Mouse (Mus musculus): ENCODE results near the gene 2410004B18Rik. TPM values are rescaled to one million over a fixed set of nuclear protein-coding genes. Genes with fewer than 3 reads are reported as not detected.

The 2410004B18Rik gene
- polyA plus RNA-seq, 1 experiment from 2014 or later: 50.7 TPM

DNA sequence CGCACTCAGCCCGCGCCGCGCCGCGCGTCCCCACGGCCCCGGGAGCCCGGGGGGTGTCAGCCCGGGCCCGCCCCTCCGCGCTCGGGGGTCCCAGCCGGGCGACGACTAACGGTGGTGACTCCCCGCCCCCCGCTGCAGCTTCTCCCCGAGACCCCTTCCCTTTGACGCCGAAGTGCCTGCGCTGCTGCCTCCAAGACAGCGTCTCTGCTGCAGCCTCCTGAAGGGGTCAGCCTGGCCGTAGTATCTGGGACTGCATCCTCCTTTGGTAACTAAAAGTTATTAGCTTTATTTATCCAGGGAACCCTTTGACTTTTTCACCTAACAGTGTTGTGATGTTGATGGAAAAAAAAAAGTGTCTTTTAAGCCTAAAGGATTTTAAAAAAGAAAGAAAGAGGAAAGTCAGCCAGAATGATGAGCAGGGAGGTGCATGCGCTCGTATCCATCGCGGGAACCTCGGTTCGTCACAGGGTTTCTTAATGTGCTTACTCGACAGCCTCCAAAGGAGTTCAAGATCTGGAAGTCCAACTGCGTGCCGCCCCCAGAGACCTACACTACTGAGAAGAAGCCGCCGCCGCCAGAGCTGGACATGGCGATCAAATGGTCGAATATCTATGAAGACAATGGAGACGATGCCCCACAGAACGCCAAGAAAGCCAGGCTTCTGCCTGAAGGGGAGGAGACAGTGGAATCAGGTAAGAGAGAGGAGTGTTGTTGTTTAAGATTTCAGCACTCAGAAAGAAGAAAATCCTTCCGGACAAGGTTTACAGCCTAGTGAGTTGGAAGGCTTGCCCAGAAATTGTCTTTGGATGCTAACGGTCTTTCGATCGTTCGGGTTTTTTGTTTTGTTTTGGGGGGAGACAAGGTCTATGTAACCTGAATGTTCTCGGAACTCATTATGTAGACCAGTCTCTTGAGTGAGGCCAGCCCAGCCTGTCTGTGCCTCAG, 863 bp downstream of the 2410004B18Rik start:
- H3K4me1 ChIP-seq: peaks cover 36% of the 10 kb centered on the region
- ATAC-seq (ENCODE audit: insufficient number of reproducible peaks, insufficient read depth, low FRiP score, low TSS enrichment, low read depth): no peak; the same call in 1 of the 2 replicates
- H3K4me3 ChIP-seq: peak overlapping the region; percentile 97
- no peaks in the 10 kb centered on the region for H3K27me3 ChIP-seq
- H3K4me2 ChIP-seq: peak overlapping the region; percentile 81
- peaks cover 38% of the 10 kb centered on the region for H3K36me3 ChIP-seq
- H3K9me3 ChIP-seq: no peaks in the 10 kb centered on the region
- peak overlapping the region; percentile 65 for H3K27ac ChIP-seq
- 20% methylated on average over 48 of the region's 50 CpGs for WGBS
- H3K9ac ChIP-seq: peak overlapping the region; percentile 96

GRCm38 (mm10) chr3:145939402-145939801, 1.6 kb downstream of the 2410004B18Rik start:
- Histone ChIP-seq H3K4me1 (peaks cover 36% of the 10 kb centered on the region), H3K9ac (peak overlapping the region; percentile 55), H3K27me3 (no peaks in the 10 kb centered on the region), H3K4me2 (peak overlapping the region; percentile 81), H3K9me3 (no peaks in the 10 kb centered on the region), H3K36me3 (peaks cover 43% of the 10 kb centered on the region), H3K4me3 (peak overlapping the region; percentile 97), H3K27ac (no peak overlapping the region)
- no peak for ATAC-seq (ENCODE audit: insufficient number of reproducible peaks, insufficient read depth, low FRiP score, low TSS enrichment, low read depth)
- WGBS: 84% methylated on average over 12 of the region's 12 CpGs

GRCm38 (mm10) chr3:145939971-145940370, 2.2 kb downstream of the 2410004B18Rik start:
- Histone ChIP-seq H3K4me3 (no peak overlapping the region), H3K9ac (peak overlapping the region; percentile 55; the same call in 1 of the 2 replicates), H3K4me2 (peak overlapping the region; percentile 81), H3K27ac (no peak overlapping the region), H3K4me1 (peaks cover 36% of the 10 kb centered on the region), H3K27me3 (no peaks in the 10 kb centered on the region), H3K36me3 (peaks cover 45% of the 10 kb centered on the region), H3K9me3 (no peaks in the 10 kb centered on the region)
- 91% methylated on average over 4 of the region's 4 CpGs for WGBS
- ATAC-seq (ENCODE audit: insufficient number of reproducible peaks, insufficient read depth, low FRiP score, low TSS enrichment, low read depth): no peak

DNA sequence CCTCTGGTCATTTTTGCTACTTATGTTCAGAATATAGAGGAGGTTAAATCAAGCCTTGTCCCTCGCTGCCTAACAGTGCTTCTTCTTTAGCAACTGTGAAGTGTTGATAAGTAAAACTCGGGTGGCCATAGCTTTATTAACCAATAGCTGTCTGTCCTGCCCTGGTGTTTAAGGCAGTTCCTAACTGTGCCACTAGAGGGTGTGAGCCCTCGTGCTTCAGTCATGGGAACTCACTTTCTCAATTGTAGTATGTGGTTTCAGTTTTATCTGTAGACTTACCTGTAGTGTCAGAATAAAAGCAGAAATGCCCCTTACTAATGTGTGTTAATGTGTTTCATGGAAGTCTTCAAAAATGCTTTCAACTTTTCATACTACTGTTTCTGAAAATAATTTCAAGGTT, 4.2 kb downstream of the 2410004B18Rik start:
- peaks cover 49% of the 10 kb centered on the region for H3K36me3 ChIP-seq

DNA sequence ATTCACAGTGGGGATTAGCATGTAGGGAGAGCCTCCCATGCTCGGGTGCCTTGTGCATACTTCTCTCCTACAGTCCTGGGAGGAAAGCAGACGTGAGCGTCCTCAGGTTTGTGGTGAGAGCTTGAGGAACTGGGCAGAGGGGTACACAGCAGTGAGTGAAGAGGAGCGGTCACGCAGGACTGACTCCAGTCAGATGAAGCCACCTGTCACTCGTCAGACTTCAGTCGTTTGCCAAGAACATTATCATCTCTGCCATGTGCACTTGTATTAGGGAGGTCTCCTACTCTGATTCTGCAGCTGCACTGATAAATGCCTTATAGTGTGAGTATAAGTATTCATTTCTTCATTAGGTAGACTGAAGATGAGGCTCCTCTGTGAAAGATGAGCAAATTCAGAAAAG, 6.5 kb downstream of the 2410004B18Rik start:
- ATAC-seq (ENCODE audit: insufficient number of reproducible peaks, insufficient read depth, low FRiP score, low TSS enrichment, low read depth): no peak
- Histone ChIP-seq H3K4me2 (no peak overlapping the region), H3K9ac (no peak overlapping the region), H3K9me3 (no peaks in the 10 kb centered on the region), H3K4me1 (peaks cover 36% of the 10 kb centered on the region), H3K27ac (no peak overlapping the region), H3K4me3 (no peak overlapping the region), H3K36me3 (peaks cover 46% of the 10 kb centered on the region), H3K27me3 (no peaks in the 10 kb centered on the region)
- 89% methylated on average over 7 of the region's 7 CpGs for WGBS

More for the DNA sequence above, 4.2 kb downstream of the 2410004B18Rik start:
- Histone ChIP-seq H3K4me3 (no peak overlapping the region), H3K4me2 (no peak overlapping the region), H3K9me3 (no peaks in the 10 kb centered on the region), H3K27me3 (no peaks in the 10 kb centered on the region), H3K27ac (no peak overlapping the region), H3K9ac (no peak overlapping the region), H3K4me1 (peaks cover 44% of the 10 kb centered on the region)
- no peak for ATAC-seq (ENCODE audit: insufficient number of reproducible peaks, insufficient read depth, low FRiP score, low TSS enrichment, low read depth)
- WGBS: 15% methylated on average over 3 of the region's 3 CpGs

GRCm38 (mm10) chr3:145945904-145946303, 8.1 kb downstream of the 2410004B18Rik start:
- H3K4me2 ChIP-seq: no peak overlapping the region
- H3K9ac ChIP-seq: no peak overlapping the region
- no peak overlapping the region for H3K4me3 ChIP-seq
- H3K9me3 ChIP-seq: no peaks in the 10 kb centered on the region
- peaks cover 33% of the 10 kb centered on the region for H3K4me1 ChIP-seq
- no peak overlapping the region for H3K27ac ChIP-seq
- H3K36me3 ChIP-seq: peaks cover 34% of the 10 kb centered on the region
- peaks cover 7% of the 10 kb centered on the region; the same call in 1 of the 2 replicates for H3K27me3 ChIP-seq
- 81% methylated on average over 3 of the region's 3 CpGs for WGBS
- no peak for ATAC-seq (ENCODE audit: insufficient number of reproducible peaks, insufficient read depth, low FRiP score, low TSS enrichment, low read depth)

DNA sequence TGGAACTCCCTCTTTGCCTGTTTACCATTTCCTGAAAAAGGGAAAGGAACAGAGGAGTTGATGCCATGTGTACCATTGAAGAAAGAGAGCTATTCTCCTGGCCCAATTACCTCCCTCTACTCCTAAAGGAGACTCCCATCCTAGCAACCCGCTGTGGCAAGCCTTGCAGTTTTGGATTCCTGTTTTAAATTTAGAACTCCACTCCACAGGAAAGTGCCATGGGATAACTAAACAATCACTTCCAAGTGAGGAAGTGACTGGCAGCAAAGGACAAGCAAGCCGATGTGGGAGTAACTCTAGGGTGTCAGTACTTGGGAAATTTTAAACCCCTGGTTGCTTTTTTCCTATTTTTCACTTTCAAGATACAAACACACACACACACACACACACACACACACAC, 8.8 kb downstream of the 2410004B18Rik start:
- Histone ChIP-seq H3K4me3 (no peak overlapping the region), H3K4me1 (peaks cover 26% of the 10 kb centered on the region), H3K27me3 (peaks cover 7% of the 10 kb centered on the region; the same call in 1 of the 2 replicates), H3K9me3 (no peaks in the 10 kb centered on the region), H3K36me3 (peaks cover 28% of the 10 kb centered on the region), H3K4me2 (no peak overlapping the region), H3K27ac (no peak overlapping the region), H3K9ac (no peak overlapping the region)
- WGBS: 29% methylated on average over 2 of the region's 2 CpGs
- no peak for ATAC-seq (ENCODE audit: insufficient number of reproducible peaks, insufficient read depth, low FRiP score, low TSS enrichment, low read depth)

- Histone ChIP-seq H3K36me3 (peaks cover 25% of the 10 kb centered on the region), H3K27me3 (peaks cover 7% of the 10 kb centered on the region; the same call in 1 of the 2 replicates), H3K4me1 (peaks cover 22% of the 10 kb centered on the region), H3K9ac (no peak overlapping the region), H3K27ac (no peak overlapping the region), H3K4me2 (no peak overlapping the region), H3K9me3 (no peaks in the 10 kb centered on the region), H3K4me3 (no peak overlapping the region)
- no peak for ATAC-seq (ENCODE audit: insufficient number of reproducible peaks, insufficient read depth, low FRiP score, low TSS enrichment, low read depth)
- WGBS: 28% methylated on average over 6 of the region's 6 CpGs
Observed at GRCm38 (mm10) chr3:145947539-145948204, 9.9 kb downstream of the 2410004B18Rik start.

DNA sequence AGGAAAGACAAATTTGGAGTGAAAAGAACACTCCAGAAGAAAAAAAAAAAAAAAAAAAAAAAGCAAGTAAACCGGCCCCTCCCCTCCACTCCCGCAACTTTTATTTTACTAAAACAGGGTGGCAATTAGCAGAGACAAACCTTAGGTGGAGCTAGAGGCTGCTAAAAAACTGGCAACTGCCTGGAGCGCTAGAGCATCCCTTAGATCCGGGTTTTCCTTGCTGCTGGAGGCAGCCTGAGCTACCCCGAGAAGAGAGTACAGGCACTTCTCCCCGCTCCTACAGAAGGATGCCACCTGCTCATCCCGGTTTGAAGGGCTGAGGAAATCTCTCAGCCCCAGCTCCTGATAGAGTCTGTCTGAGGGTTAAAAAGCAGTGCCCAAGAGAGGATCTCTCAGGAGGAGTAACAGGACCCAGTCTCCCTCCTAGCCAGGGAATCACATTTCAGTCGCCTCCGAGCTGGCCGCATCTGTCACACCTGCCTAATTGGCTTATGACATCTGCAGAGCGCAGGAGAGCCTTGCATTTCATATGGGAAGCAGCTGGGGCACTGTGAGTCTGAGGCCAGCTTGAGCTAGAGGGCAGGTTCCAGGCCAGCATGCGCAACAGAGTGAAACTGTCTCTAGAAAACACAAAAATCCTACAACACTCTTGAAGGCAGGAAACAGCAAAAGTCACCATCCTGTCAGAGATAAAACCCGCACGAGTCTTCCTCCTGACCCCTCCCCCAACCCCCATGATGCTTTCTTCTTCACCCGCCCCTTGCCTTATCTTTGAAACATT, 12.4 kb downstream of the 2410004B18Rik start:
- WGBS: 7% methylated on average over 15 of the region's 15 CpGs
- ATAC-seq (ENCODE audit: insufficient number of reproducible peaks, insufficient read depth, low FRiP score, low TSS enrichment, low read depth): peak; percentile 70; the same call in 1 of the 2 replicates
- H3K9ac ChIP-seq: peak overlapping the region; percentile 27; the same call in 1 of the 2 replicates

GRCm38 (mm10) chr3:145950815-145951130, 13.0 kb downstream of the 2410004B18Rik start:
- peaks cover 7% of the 10 kb centered on the region; the same call in 1 of the 2 replicates for H3K27me3 ChIP-seq
- no peak for ATAC-seq (ENCODE audit: insufficient number of reproducible peaks, insufficient read depth, low FRiP score, low TSS enrichment, low read depth)
- H3K4me3 ChIP-seq: no peak overlapping the region
- H3K36me3 ChIP-seq: no peaks in the 10 kb centered on the region
- H3K9me3 ChIP-seq: no peaks in the 10 kb centered on the region
- H3K27ac ChIP-seq: no peak overlapping the region
- WGBS: 42% methylated on average over 5 of the region's 5 CpGs
- peaks cover 18% of the 10 kb centered on the region for H3K4me1 ChIP-seq
- H3K9ac ChIP-seq: no peak overlapping the region
- peak overlapping the region; percentile 49; the same call in 1 of the 2 replicates for H3K4me2 ChIP-seq

More for the DNA sequence above, 12.4 kb downstream of the 2410004B18Rik start:
- Histone ChIP-seq H3K9me3 (no peaks in the 10 kb centered on the region), H3K4me1 (peaks cover 18% of the 10 kb centered on the region), H3K27ac (no peak overlapping the region), H3K4me2 (peak overlapping the region; percentile 49), H3K27me3 (peaks cover 7% of the 10 kb centered on the region; the same call in 1 of the 2 replicates), H3K36me3 (peaks cover 2% of the 10 kb centered on the region), H3K4me3 (peak overlapping the region; percentile 20)
